Mouse (Mus musculus) forebrain, embryonic 13.5 days (tissue): ENCODE measurements around the gene Slc22a18. TPM values are rescaled to one million over a fixed set of nuclear protein-coding genes. Genes with fewer than 3 reads are reported as not detected.

Experiments used
- ATAC-seq: fragments of 200-750 bp; cut with Nextera tagmentation; 2 replicates; pipeline ENCODE4 v1.8.0; 2017
- H3K27ac ChIP-seq: fragments of 300-500 bp; sonication (generic); 2 replicates; pipeline ENCODE4 v1.5.1; 2015; ENCODE audit warnings: inconsistent platforms, mild to moderate bottlenecking, moderate library complexity
- H3K27me3 ChIP-seq: fragments of 300-500 bp; sonication (generic); 2 replicates; pipeline ENCODE4 v1.6.1; 2015; ENCODE audit warnings: mild to moderate bottlenecking, inconsistent platforms
- H3K36me3 ChIP-seq: fragments of 300-500 bp; sonication (generic); 2 replicates; pipeline ENCODE4 v1.6.1; 2015; ENCODE audit warnings: mild to moderate bottlenecking, inconsistent platforms; ENCODE audit not compliant: poor library complexity, severe bottlenecking
- H3K4me1 ChIP-seq: fragments of 300-500 bp; sonication (generic); 2 replicates; pipeline ENCODE4 v1.6.1; 2015; ENCODE audit warnings: inconsistent platforms
- H3K4me2 ChIP-seq: fragments of 300-500 bp; sonication (generic); 2 replicates; pipeline ENCODE4 v1.6.1; 2015; ENCODE audit warnings: inconsistent platforms, mild to moderate bottlenecking, moderate library complexity
- H3K4me3 ChIP-seq: fragments of 300-500 bp; sonication (generic); 2 replicates; pipeline ENCODE4 v1.5.1; 2015; ENCODE audit warnings: mild to moderate bottlenecking, inconsistent platforms
- H3K9ac ChIP-seq: fragments of 300-500 bp; sonication (generic); 2 replicates; pipeline ENCODE4 v1.6.1; 2015; ENCODE audit warnings: mild to moderate bottlenecking, inconsistent platforms
- H3K9me3 ChIP-seq: fragments of 300-500 bp; sonication (generic); replicated peaks from 2 replicates; pipeline ENCODE4 v1.6.1; 2016; ENCODE audit warnings: inconsistent platforms
- WGBS: fragments of 180-500 bp; shearing (Covaris S2); methylation state at CpG from one replicate; pipeline ENCODE4 v1.1.7; 2015; 5-methylcytosine and 5-hydroxymethylcytosine counted together
- polyA plus RNA-seq: library from polyadenylated mRNA; unstranded; fragments of >200 nt; fragmentation: Nextera tagmentation; extraction: Ambion mirVana; gene quantifications from 2 replicates; pipeline ENCODE4 v1.2.1, GENCODE M21; 2015

Gene Slc22a18
- polyA plus RNA-seq, 1 experiment from 2014 or later: 0.15 TPM

DNA sequence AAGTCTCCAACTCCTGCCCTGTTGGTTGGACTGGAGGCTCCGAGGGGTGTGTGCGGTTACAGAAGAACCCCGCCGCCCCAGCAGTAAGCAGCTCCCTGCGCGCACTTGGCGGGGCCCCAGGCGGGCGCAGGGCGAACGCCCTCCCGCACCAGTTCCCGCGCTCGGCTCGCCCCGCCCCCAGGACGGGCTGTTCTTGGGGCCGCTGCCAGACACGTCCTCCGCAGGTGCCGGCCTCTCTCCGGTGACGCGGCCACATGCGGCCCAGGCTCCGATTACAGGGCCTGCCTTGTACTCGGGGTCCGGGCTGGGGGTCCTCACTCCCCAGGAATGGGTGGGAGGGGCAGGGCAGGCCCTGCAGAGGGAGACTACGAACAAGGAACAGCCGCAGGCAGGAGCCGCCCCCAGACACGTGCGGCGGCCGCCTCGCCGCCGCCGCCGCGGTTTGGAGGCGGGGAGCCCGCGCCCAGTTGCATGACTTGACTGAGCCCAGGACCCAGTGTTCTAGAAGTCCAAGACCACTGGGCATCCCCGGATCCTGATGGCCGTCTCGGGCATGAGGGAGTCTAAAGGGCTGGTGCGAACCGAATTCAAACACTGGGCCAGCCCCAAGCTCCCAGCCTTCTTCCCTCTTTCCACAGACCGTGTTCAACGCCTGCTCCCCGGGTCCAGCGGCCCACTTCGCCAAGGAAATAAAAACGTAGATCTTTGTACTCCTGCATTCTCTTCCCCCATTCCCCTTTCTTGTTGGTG lies 8.6 kb upstream of the Slc22a18 start:
- Histone ChIP-seq H3K9ac (peak overlapping the region; percentile 57), H3K27me3 (peaks cover 57% of the 10 kb centered on the region), H3K4me3 (peak overlapping the region; percentile 30), H3K36me3 (no peaks in the 10 kb centered on the region), H3K4me2 (peak overlapping the region; percentile 65), H3K9me3 (peaks cover 12% of the 10 kb centered on the region), H3K4me1 (peaks cover 29% of the 10 kb centered on the region), H3K27ac (no peak overlapping the region)
- 25% methylated on average over 53 of the region's 56 CpGs for WGBS
- ATAC-seq: peak; percentile 7; the same call in 1 of the 2 replicates

DNA sequence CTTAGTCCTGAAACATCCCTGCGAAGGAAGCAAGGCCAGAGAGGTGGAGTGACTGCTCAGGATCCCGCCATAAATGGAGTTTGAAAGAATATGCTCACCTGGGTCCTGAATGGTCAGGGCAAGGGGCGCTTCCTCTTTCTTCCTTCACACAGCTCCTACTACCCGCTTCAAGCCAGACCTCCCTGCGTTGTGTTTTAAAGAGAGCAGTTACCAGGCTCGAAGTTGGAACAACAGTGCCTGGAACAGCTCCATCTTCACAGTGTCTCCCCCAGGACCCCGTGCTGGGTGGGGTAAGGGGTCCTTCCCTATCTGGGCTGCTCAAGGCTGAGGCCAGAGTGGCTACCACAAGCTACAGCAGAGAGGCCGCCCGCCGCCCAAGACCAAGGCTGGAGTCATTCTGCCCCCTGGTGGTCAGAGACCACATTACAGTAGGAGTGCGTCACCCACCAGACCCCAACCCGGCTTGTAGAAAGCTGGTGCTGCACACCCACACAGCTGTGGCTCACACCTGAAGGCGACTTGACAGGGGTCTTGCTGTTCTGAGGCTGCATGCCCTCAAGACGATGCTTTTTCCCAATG lies 7.3 kb upstream of the Slc22a18 start:
- peaks cover 29% of the 10 kb centered on the region for H3K4me1 ChIP-seq
- H3K9ac ChIP-seq: no peak overlapping the region
- ATAC-seq: peak; percentile 19; the same call in 1 of the 2 replicates
- H3K9me3 ChIP-seq: 0 out of 2 replicates have a peak, but pooled peaks cover 2% of the 10 kb centered on the region
- WGBS: 34% methylated on average over 14 of the region's 14 CpGs
- H3K4me3 ChIP-seq: no peak overlapping the region
- no peak overlapping the region for H3K27ac ChIP-seq
- no peaks in the 10 kb centered on the region for H3K36me3 ChIP-seq
- H3K4me2 ChIP-seq: no peak overlapping the region
- peaks cover 57% of the 10 kb centered on the region for H3K27me3 ChIP-seq

DNA sequence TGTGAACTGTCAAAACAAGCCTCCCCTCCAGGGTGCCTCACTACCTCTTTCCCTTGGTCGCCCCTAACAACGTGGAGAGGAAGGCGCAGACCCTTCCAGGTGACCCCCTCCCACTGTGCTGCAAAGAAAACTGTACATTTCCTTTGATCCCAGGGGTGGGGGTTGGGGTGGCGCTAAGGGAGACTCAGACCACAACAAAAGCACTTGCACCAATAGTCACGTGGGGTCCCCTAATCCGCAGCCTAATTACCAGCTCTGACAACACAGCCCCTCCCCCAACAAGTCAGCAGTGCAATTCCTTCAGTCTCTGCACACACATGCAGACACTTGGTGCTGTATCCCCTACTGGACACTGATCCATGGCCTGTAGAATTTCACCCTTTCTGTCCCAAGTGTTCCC lies 5.8 kb upstream of the Slc22a18 start:
- Histone ChIP-seq H3K36me3 (no peaks in the 10 kb centered on the region), H3K9me3 (no peaks in the 10 kb centered on the region), H3K27ac (no peak overlapping the region), H3K9ac (no peak overlapping the region), H3K4me1 (peaks cover 29% of the 10 kb centered on the region), H3K4me2 (peak overlapping the region; percentile 33; the same call in 1 of the 2 replicates), H3K4me3 (no peak overlapping the region), H3K27me3 (peaks cover 49% of the 10 kb centered on the region)
- ATAC-seq: no peak
- WGBS: 0% methylated on average over 6 of the region's 6 CpGs

DNA sequence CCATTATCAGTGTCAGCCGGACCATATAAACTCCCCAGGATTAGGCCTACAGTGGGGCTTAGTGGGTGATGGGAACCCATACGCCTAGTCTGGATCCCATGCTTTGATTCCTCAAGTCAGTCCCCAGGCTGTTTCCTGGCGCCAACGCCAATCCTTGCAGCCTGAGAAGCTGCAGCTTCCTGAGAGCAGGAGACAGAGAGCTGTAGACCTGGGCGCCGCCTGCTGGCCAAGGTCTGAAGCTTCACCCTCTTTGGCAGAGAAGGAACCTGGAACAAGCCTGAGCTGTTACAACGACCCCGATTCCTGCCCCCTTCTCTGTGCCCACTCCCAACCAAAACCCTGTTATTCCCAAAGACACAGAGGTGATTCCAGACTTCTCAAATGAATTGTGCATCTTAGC lies 3.6 kb upstream of the Slc22a18 start:
- no peak overlapping the region for H3K4me2 ChIP-seq
- H3K4me3 ChIP-seq: no peak overlapping the region
- H3K27me3 ChIP-seq: peaks cover 29% of the 10 kb centered on the region
- H3K9me3 ChIP-seq: no peaks in the 10 kb centered on the region
- WGBS: 19% methylated on average over 8 of the region's 8 CpGs
- peak; percentile 54 for ATAC-seq
- H3K4me1 ChIP-seq: peaks cover 24% of the 10 kb centered on the region
- no peaks in the 10 kb centered on the region for H3K36me3 ChIP-seq
- H3K27ac ChIP-seq: no peak overlapping the region
- no peak overlapping the region for H3K9ac ChIP-seq

DNA sequence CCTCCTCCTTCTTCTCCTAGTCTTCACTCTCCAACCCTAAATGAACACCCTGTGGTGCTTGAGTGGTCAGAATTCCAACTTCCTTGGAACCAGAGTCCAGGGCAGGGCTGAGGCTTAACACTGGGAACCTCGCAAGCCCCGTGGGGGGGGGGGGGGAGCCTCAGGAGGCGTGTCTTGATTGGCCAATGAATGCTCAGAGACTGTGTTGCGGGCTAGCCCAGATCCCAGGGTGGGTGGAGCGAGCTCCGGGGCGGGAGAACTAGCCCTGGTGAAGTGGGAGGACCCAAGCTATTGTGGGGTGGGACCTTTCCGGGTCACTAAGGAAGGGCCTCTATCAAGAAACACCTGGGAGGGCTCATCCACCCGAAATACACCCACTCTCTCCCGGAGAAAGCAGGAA lies 1.3 kb downstream of the Slc22a18 start:
- Histone ChIP-seq H3K4me1 (no peaks in the 10 kb centered on the region), H3K4me3 (no peak overlapping the region), H3K27me3 (peaks cover 18% of the 10 kb centered on the region; the same call in 1 of the 2 replicates), H3K4me2 (no peak overlapping the region), H3K36me3 (no peaks in the 10 kb centered on the region), H3K27ac (no peak overlapping the region), H3K9ac (no peak overlapping the region), H3K9me3 (no peaks in the 10 kb centered on the region)
- ATAC-seq: no peak
- WGBS: 37% methylated on average over 10 of the region's 10 CpGs

DNA sequence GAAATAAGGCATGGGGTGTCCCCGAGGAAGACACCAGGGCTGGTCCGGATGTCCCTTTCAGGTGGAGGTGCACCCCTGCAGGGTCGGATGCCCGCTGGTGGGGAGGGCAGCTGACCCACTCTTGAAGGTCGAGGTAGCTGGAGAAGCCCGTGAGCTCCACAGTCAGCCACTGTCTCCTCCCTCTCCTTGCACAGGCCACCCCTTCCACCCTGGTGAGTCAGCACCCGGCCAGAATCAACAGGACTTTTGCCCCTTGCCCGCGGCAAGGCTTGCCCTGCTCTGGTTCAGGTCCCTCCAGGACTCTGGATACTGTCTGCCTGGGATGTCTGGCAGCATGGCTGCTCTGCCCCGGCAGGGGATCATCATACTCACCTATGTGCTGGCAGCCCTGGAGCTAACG lies 2.3 kb downstream of the Slc22a18 start:
- Histone ChIP-seq H3K27ac (no peak overlapping the region), H3K4me1 (no peaks in the 10 kb centered on the region), H3K4me3 (no peak overlapping the region), H3K27me3 (peaks cover 14% of the 10 kb centered on the region; the same call in 1 of the 2 replicates), H3K36me3 (no peaks in the 10 kb centered on the region), H3K9ac (no peak overlapping the region; the same call in 1 of the 2 replicates), H3K4me2 (no peak overlapping the region), H3K9me3 (no peaks in the 10 kb centered on the region)
- ATAC-seq: no peak
- WGBS: 84% methylated on average over 11 of the region's 11 CpGs

DNA sequence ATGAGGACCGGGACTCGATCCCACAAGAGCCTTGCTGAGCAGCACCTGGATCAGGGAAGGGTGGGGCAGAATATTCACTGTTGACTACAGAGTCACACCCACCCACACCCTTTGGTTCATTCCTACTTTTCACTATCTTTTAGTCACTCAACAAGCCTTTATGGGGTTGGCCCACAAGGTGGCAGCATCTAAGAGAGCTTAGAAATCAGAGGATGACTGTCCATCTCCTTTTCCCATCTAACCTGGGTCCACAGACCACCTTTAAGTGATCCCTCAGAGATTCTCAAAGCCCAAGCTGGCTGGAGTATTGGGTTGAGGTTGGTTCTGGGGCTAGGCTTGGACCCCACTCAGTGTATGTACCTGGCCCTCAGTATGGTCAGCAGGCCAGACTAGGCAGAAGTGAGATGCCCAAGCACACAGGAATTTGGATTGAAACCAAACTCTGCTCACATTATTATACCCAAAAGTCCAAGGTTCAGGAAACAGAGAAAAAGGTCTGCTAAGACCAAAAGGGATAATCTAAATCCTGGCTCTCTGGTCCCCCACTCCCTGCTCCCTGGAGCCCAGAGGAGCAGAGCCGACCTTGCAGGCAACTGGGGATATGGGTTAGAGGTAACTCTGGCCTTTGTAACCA lies 3.3 kb downstream of the Slc22a18 start:
- ATAC-seq: no peak
- Histone ChIP-seq H3K4me3 (no peak overlapping the region), H3K4me2 (no peak overlapping the region), H3K27ac (no peak overlapping the region), H3K9ac (no peak overlapping the region), H3K27me3 (peaks cover 10% of the 10 kb centered on the region; the same call in 1 of the 2 replicates), H3K9me3 (no peaks in the 10 kb centered on the region), H3K36me3 (no peaks in the 10 kb centered on the region), H3K4me1 (no peaks in the 10 kb centered on the region)
- 84% methylated on average over 3 of the region's 3 CpGs for WGBS

DNA sequence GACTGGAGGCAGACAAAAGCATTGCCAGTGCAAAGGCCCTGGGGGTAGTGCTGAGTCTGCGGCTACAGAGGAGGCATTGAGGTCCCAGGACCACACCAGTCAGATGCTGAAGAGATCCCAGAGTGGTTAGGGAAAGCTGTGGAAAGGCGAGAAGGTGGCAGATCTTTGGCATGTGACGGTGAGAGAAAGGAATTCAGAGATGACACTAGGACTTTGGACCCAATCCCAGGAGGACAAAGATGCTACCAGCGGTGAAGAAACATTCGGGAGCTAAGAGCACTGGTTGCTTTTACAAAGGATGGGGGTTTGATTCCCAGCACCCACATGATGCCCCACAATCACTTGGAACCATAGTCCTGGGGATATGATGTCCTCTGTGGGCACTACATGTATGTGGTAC lies 4.3 kb downstream of the Slc22a18 start:
- H3K36me3 ChIP-seq: no peaks in the 10 kb centered on the region
- H3K4me2 ChIP-seq: no peak overlapping the region
- no peaks in the 10 kb centered on the region for H3K4me1 ChIP-seq
- H3K9me3 ChIP-seq: no peaks in the 10 kb centered on the region
- H3K27ac ChIP-seq: no peak overlapping the region
- 84% methylated on average over 5 of the region's 5 CpGs for WGBS
- no peak overlapping the region for H3K4me3 ChIP-seq
- peaks cover 10% of the 10 kb centered on the region; the same call in 1 of the 2 replicates for H3K27me3 ChIP-seq
- H3K9ac ChIP-seq: no peak overlapping the region
- ATAC-seq: no peak

DNA sequence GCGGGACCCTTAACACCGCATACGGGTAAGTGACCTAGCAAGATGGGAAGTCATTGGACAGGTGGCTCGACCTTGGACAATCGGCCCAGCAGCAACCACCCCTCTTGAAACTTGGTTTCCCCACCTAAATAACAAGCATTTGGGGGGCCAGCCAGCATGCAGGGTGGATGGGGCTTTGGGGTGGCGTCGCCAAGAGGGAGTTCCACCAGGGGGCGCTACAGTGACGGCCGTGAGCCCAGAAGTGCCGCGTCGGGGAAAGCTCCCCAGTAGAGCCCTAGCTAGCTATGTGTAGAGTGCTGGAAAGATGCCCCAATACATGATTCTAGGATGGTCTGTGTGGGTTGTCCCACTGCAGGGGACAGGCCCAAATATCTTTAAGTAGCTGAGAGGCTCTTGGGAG lies 7.0 kb downstream of the Slc22a18 start:
- no peak overlapping the region for H3K4me3 ChIP-seq
- H3K36me3 ChIP-seq: no peaks in the 10 kb centered on the region
- no peak overlapping the region for H3K9ac ChIP-seq
- ATAC-seq: no peak
- WGBS: 34% methylated on average over 13 of the region's 13 CpGs
- no peak overlapping the region for H3K4me2 ChIP-seq
- no peaks in the 10 kb centered on the region for H3K4me1 ChIP-seq
- H3K9me3 ChIP-seq: no peaks in the 10 kb centered on the region
- H3K27ac ChIP-seq: no peak overlapping the region
- peaks cover 9% of the 10 kb centered on the region; the same call in 1 of the 2 replicates for H3K27me3 ChIP-seq

DNA sequence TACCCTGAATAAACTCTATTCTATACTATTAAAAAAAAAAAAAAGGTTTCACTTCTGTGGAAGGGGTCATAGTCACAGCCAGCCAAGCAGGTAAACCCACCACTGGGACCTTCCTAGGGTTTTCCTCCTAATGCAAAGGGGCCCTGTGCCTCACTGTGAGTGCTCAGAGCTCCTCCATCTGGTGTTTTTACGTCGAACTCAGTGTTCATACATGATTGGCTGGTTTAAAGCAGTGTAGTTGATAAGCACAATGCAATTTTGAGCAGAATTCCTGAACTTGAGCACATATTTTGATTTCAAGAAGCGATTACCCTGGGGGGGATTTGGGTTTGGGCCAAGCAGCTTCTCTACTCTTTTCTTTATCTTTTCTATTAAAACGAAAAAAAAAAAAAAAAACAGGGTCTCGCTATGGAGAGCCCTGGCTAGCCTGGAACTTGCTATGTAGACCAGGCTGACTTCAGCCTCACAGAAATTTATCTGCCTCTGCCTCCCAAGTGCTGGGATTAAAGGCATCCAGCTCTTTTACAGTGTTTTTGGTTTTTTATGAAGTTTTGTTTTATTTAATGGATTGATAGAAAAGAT lies 8.4 kb downstream of the Slc22a18 start:
- H3K27me3 ChIP-seq: peaks cover 3% of the 10 kb centered on the region; the same call in 1 of the 2 replicates
- no peaks in the 10 kb centered on the region for H3K4me1 ChIP-seq
- no peaks in the 10 kb centered on the region for H3K36me3 ChIP-seq
- H3K27ac ChIP-seq: no peak overlapping the region
- H3K9me3 ChIP-seq: no peaks in the 10 kb centered on the region
- no peak overlapping the region for H3K9ac ChIP-seq
- H3K4me2 ChIP-seq: no peak overlapping the region
- no peak for ATAC-seq
- 44% methylated on average over 5 of the region's 5 CpGs for WGBS
- H3K4me3 ChIP-seq: no peak overlapping the region

DNA sequence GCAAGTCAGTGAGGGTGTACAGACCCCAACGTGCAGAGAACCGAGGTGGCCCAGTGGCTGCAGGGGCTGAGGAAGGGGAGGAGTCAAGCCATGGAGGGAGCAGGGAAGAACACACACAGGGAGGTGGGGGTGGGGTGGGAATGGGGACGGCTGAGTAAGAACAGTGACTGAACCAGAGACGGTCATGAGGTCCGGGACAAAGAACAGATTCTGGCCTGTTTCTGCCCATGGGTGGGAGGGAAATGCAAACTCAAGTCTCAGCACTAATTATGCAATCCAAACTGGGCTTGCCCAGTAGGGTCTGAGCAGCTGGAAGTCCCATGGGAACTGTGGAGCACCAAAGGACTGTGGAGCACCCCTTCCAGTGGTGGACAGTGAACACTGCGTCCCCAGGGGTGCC lies 9.0 kb downstream of the Slc22a18 start:
- no peak overlapping the region for H3K9ac ChIP-seq
- no peak for ATAC-seq
- no peaks in the 10 kb centered on the region for H3K9me3 ChIP-seq
- H3K4me3 ChIP-seq: no peak overlapping the region
- H3K27ac ChIP-seq: no peak overlapping the region
- WGBS: 7% methylated on average over 6 of the region's 6 CpGs
- H3K36me3 ChIP-seq: no peaks in the 10 kb centered on the region
- no peaks in the 10 kb centered on the region; the same call in 1 of the 2 replicates for H3K27me3 ChIP-seq
- H3K4me1 ChIP-seq: no peaks in the 10 kb centered on the region
- H3K4me2 ChIP-seq: no peak overlapping the region

DNA sequence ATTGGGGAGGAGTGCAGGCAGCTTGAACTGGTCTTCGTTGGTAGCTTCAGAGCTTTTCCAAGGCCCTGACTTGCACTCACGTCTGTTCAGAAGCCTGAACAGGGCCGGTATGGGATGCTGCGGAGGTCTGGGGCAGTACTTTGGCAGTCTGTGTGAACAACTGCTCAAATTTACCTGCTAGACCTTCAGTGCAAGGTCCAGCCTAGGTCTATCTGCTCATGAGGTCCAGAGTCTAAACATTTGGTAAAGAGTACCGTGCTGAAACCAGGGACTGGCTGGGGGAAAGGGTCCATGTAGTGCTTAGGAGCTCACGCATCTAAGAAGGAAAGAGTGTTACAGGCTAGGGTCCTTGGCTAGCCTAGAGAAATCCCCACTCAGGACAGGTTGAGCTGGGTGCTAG lies 16.2 kb downstream of the Slc22a18 start:
- Histone ChIP-seq H3K4me3 (no peak overlapping the region), H3K27me3 (peaks cover 15% of the 10 kb centered on the region; the same call in 1 of the 2 replicates), H3K4me2 (no peak overlapping the region), H3K4me1 (no peaks in the 10 kb centered on the region), H3K9me3 (no peaks in the 10 kb centered on the region), H3K36me3 (no peaks in the 10 kb centered on the region), H3K27ac (no peak overlapping the region), H3K9ac (no peak overlapping the region)
- ATAC-seq: no peak
- WGBS: 78% methylated on average over 6 of the region's 6 CpGs
